Mouse (Mus musculus) liver, postnatal 0 days (tissue): ENCODE measurements around the gene Olfr324. TPM values are rescaled to one million over a fixed set of nuclear protein-coding genes. Genes with fewer than 3 reads are reported as not detected.

Experiments
- ATAC-seq: fragments of 200-750 bp; cut with Nextera tagmentation; 2 replicates; pipeline ENCODE4 v1.8.0; 2017; ENCODE audit warnings: mild to moderate bottlenecking, moderate library complexity
- DNase-seq: peaks from one replicate; pipeline ENCODE4 v3.0.0-alpha.2; 2016
- H3K27ac ChIP-seq: fragments of 300-500 bp; sonication (generic); 2 replicates; pipeline ENCODE4 v1.5.1; 2014; ENCODE audit warnings: antibody characterized with exemption, moderate library complexity, mild to moderate bottlenecking, low read depth
- H3K27me3 ChIP-seq: fragments of 300-500 bp; sonication (generic); 2 replicates; pipeline ENCODE4 v1.6.1; 2014; ENCODE audit warnings: low read length, control low read depth, mixed read lengths; ENCODE audit not compliant: insufficient read depth
- H3K36me3 ChIP-seq: fragments of 300-500 bp; sonication (generic); replicated peaks from 2 replicates; pipeline ENCODE4 v1.6.1; 2014; ENCODE audit warnings: mild to moderate bottlenecking, control low read depth, low read length, moderate library complexity, mixed read lengths; ENCODE audit not compliant: insufficient read depth
- H3K4me1 ChIP-seq: fragments of 300-500 bp; sonication (generic); 2 replicates; pipeline ENCODE4 v1.6.1; 2014; ENCODE audit warnings: antibody characterized with exemption, mild to moderate bottlenecking, control low read depth; ENCODE audit not compliant: insufficient read depth
- H3K4me2 ChIP-seq: fragments of 300-500 bp; sonication (generic); 2 replicates; pipeline ENCODE4 v1.6.1; 2014; ENCODE audit warnings: low read depth, mild to moderate bottlenecking, low read length, moderate library complexity, mixed read lengths
- H3K4me3 ChIP-seq: fragments of 300-500 bp; sonication (generic); 2 replicates; pipeline ENCODE4 v1.5.1; 2014; ENCODE audit warnings: low read depth, low read length
- H3K9ac ChIP-seq: fragments of 300-500 bp; sonication (generic); replicated peaks from 2 replicates; pipeline ENCODE4 v1.6.1; 2014; ENCODE audit warnings: mild to moderate bottlenecking, moderate library complexity
- H3K9me3 ChIP-seq: fragments of 300-500 bp; sonication (generic); 2 replicates; pipeline ENCODE4 v1.6.1; 2016; ENCODE audit warnings: mild to moderate bottlenecking, control low read depth, low read length, mixed read lengths
- CTCF ChIP-seq: sonication (generic); IDR thresholded peaks from 2 replicates; pipeline ENCODE4 v1.5.1; 2016; ENCODE audit warnings: antibody characterized with exemption, low read depth
- EP300 ChIP-seq: IDR thresholded peaks from 2 replicates; pipeline ENCODE4 v1.6.1; 2016; ENCODE audit warnings: antibody characterized with exemption, low read depth, mild to moderate bottlenecking
- WGBS: fragments of 180-500 bp; shearing (Covaris S2); extraction: QIAGEN DNeasy Blood & Tissue Kit; methylation state at CpG from one replicate; pipeline ENCODE4 v1.1.7; 2014; ENCODE audit not compliant: insufficient replicate concordance; 5-methylcytosine and 5-hydroxymethylcytosine counted together
- polyA plus RNA-seq: library from polyadenylated mRNA; unstranded; fragments of >200 nt; fragmentation: Nextera tagmentation; extraction: Ambion mirVana; gene quantifications from 2 replicates; pipeline ENCODE4 v1.2.1, GENCODE M21; 2015

Olfr324 gene
- polyA plus RNA-seq: not detected in 2 replicates

DNA sequence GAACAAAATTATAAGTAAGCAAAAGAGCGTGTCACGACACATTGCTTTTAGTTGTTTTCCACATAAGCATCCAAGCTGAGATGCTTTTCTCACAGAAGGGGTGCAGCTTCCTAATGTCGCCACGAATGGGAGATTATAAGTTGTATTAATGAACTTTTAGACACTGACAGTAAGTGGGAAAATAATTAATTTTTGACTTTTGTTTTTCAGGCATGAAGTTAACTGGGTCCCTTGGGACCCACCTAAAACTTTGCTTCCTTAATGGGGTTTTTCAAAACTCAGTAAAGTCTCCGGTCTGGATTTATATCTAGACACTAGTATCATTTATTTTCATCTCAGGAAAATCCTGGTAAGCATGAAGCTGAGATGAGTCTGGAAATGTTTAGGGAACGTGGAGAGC is at the start of gene Olfr324:
TSS of gene Olfr324 (plus strand) at position 301 of the 400 bp plus-strand sequence.
- H3K9ac ChIP-seq: no peak within 1 kb of the TSS
- H3K27ac ChIP-seq: no peak within 1 kb of the TSS
- H3K4me2 ChIP-seq: no peak within 1 kb of the TSS
- no peak for DNase-seq
- no peaks in the 10 kb centered on the region for H3K9me3 ChIP-seq
- H3K27me3 ChIP-seq: no peaks in the 10 kb centered on the region
- ATAC-seq: no peak
- TF ChIP-seq EP300: no peak
- no peak for TF ChIP-seq CTCF
- H3K4me3 ChIP-seq: no peak within 1 kb of the TSS
- no peaks in the 10 kb centered on the region for H3K4me1 ChIP-seq
- H3K36me3 ChIP-seq: no peaks in the 10 kb centered on the region
- 71% methylated on average over 6 of the region's 6 CpGs for WGBS

DNA sequence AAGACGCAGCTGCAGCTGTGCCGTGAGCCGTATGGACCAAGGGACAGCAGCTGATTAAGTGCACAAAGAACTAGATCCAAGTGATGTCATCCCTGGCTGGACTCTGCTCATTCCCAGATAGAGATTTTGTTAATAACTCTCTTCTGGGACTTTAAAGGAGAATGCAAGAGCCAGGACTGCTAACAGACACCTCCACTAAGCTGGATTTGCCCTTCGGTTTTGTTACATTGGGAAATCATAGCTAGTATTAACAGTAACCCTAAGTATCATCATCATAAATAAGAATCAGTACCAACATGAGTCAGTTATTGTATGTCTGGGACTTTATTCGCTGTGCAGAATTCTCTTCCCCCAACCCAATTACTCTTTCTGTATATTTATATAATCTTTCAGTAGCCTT is 48.6 kb upstream of the Olfr324 start, which contains the start of gene Olfr329-ps:
TSS of gene Olfr329-ps (minus strand) at position 101 of the 400 bp plus-strand sequence.
- DNase-seq (no peak), ATAC-seq (no peak)
- no peak for TF ChIP-seq EP300
- TF ChIP-seq CTCF: no peak
- no peaks in the 10 kb centered on the region for H3K27me3 ChIP-seq
- H3K36me3 ChIP-seq: no peaks in the 10 kb centered on the region
- H3K4me1 ChIP-seq: no peaks in the 10 kb centered on the region
- H3K4me2 ChIP-seq: no peak within 1 kb of the TSS
- H3K9me3 ChIP-seq: no peaks in the 10 kb centered on the region
- WGBS: 77% methylated on average over 5 of the region's 5 CpGs
- no peak within 1 kb of the TSS for H3K4me3 ChIP-seq
- no peak within 1 kb of the TSS for H3K27ac ChIP-seq
- no peak within 1 kb of the TSS for H3K9ac ChIP-seq

DNA sequence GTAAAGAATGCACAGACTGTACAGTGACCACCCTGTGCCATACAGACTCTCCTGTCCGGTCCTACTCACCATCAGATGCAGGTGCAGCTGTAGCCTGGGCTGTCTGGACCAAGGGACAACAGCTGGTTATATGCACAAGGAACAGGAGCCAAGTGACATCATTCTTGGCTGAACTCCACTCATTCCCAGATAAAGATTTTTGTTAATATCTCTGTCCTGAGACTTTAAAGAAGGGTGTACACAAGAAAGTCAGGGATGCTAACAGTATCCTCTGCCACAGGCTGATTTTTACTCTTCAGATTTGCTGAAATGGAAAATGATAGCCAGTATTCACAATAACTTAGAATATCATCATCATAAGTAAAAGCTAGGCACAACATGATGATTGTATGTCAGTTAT is 39.4 kb upstream of the Olfr324 start, which contains the start of gene Olfr328:
TSS of gene Olfr328 (minus strand) at position 101 of the 400 bp plus-strand sequence.
- no peak within 1 kb of the TSS for H3K9ac ChIP-seq
- no peak for TF ChIP-seq CTCF
- no peak for TF ChIP-seq EP300
- no peak for DNase-seq
- H3K27me3 ChIP-seq: no peaks in the 10 kb centered on the region
- ATAC-seq: no peak
- WGBS: 65% methylated on average over 1 of the region's 1 CpGs
- no peaks in the 10 kb centered on the region for H3K9me3 ChIP-seq
- no peak within 1 kb of the TSS for H3K4me3 ChIP-seq
- no peak within 1 kb of the TSS for H3K4me2 ChIP-seq
- H3K27ac ChIP-seq: no peak within 1 kb of the TSS
- no peaks in the 10 kb centered on the region for H3K36me3 ChIP-seq
- H3K4me1 ChIP-seq: no peaks in the 10 kb centered on the region

- no peak for DNase-seq
- no peak for TF ChIP-seq CTCF
- TF ChIP-seq EP300: no peak
- 70% methylated on average over 5 of the region's 5 CpGs for WGBS
Observed at GRCm38 (mm10) chr11:58570405-58570804, 24.5 kb upstream of the Olfr324 start, which contains the start of gene Olfr224. TSS of gene Olfr224 (minus strand) at chr11:58570553.

GRCm38 (mm10) chr11:58577430-58577829 is 17.5 kb upstream of the Olfr324 start, which contains the start of gene Olfr325:
TSS of gene Olfr325 (plus strand) at chr11:58577730.
- TF ChIP-seq CTCF (no peak), EP300 (no peak)
- no peak within 1 kb of the TSS for H3K27ac ChIP-seq
- 54% methylated on average over 1 of the region's 1 CpGs for WGBS
- no peak within 1 kb of the TSS for H3K4me2 ChIP-seq
- ATAC-seq (no peak), DNase-seq (no peak)
- H3K9ac ChIP-seq: no peak within 1 kb of the TSS
- no peak within 1 kb of the TSS for H3K4me3 ChIP-seq
- H3K27me3 ChIP-seq: no peaks in the 10 kb centered on the region
- no peaks in the 10 kb centered on the region for H3K9me3 ChIP-seq
- no peaks in the 10 kb centered on the region for H3K36me3 ChIP-seq
- no peaks in the 10 kb centered on the region for H3K4me1 ChIP-seq

More at GRCm38 (mm10) chr11:58570405-58570804, 24.5 kb upstream of the Olfr324 start, which contains the start of gene Olfr224:
- H3K9me3 ChIP-seq: no peaks in the 10 kb centered on the region
- no peaks in the 10 kb centered on the region for H3K27me3 ChIP-seq
- H3K36me3 ChIP-seq: no peaks in the 10 kb centered on the region
- H3K4me3 ChIP-seq: no peak within 1 kb of the TSS
- H3K27ac ChIP-seq: no peak within 1 kb of the TSS
- no peak for ATAC-seq
- H3K4me1 ChIP-seq: no peaks in the 10 kb centered on the region
- H3K4me2 ChIP-seq: no peak within 1 kb of the TSS
- H3K9ac ChIP-seq: no peak within 1 kb of the TSS

DNA sequence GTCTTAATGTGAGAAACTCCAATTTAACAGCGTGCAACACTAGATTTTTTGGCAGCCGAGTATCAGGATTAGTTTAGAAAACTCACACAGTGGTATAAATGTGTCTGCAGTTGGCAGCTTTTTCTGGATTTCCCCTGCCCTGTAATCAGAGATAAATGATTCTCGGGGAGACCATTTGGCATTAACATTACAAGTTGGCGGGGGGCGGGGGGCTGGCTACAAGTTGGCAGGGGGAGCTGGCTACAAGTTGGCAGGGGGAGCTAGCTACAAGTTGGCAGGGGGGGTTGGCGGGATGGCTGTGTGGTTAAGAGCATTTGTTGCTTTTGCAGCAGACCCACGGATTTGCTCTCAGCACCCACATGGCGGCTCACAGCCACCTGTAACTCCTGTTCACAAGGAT is 16.3 kb upstream of the Olfr324 start:
- TF ChIP-seq CTCF (no peak), EP300 (no peak)
- Histone ChIP-seq H3K27me3 (no peaks in the 10 kb centered on the region), H3K9ac (no peak overlapping the region), H3K36me3 (no peaks in the 10 kb centered on the region), H3K4me1 (no peaks in the 10 kb centered on the region), H3K27ac (no peak overlapping the region), H3K9me3 (no peaks in the 10 kb centered on the region), H3K4me2 (no peak overlapping the region), H3K4me3 (no peak overlapping the region)
- WGBS: 72% methylated on average over 8 of the region's 8 CpGs
- no peak for ATAC-seq
- DNase-seq: no peak
